Mouse (Mus musculus): ENCODE data around the gene Elf1. TPM values are rescaled to one million over a fixed set of nuclear protein-coding genes. Genes with fewer than 3 reads are reported as not detected.
"Not testable (repeated sequence)": the region's sequence is repeated elsewhere in the genome, so short reads cannot be mapped to it uniquely, and the experiment has no call there.

Elf1 gene
- polyA plus RNA-seq (2014; fragmentation: Nextera tagmentation; extraction: Ambion mirVana), result 2.5 and 4.2 TPM in 2 replicates

- H3K4me2 ChIP-seq (ENCODE audit: low read depth, low read length), result peak within 1 kb of the TSS; percentile 68
- peak; percentile 78 for ATAC-seq (ENCODE audit: low read depth)
- no peaks in the 10 kb centered on the region for H3K9me3 ChIP-seq (ENCODE audit: control insufficient read depth, low read length)
- peak within 1 kb of the TSS; percentile 93 for H3K4me3 ChIP-seq (ENCODE audit: low read depth, low read length)
- peaks cover 25% of the 10 kb centered on the region for H3K4me1 ChIP-seq (ENCODE audit: control insufficient read depth, insufficient read depth, low read length)
- peak within 1 kb of the TSS; percentile 99 for H3K27ac ChIP-seq (ENCODE audit: low read depth, low read length)
- H3K27me3 ChIP-seq (ENCODE audit: control insufficient read depth, insufficient read depth, low read length), result no peaks in the 10 kb centered on the region; the same call in 1 of the 2 replicates
- under 1% methylated on average over 77 of the region's 96 CpGs for WGBS
- H3K36me3 ChIP-seq (ENCODE audit: control insufficient read depth, insufficient read depth, low read length), result no peaks in the 10 kb centered on the region
- H3K9ac ChIP-seq (replicated peaks; ENCODE audit: low read depth, low read length), result peak within 1 kb of the TSS; percentile 94
Measured at GRCm38 (mm10) chr14:79480624-79481338, at the start of gene Elf1. Gene Elf1, plus strand, starts transcription at chr14:79481194.

GRCm38 (mm10) chr14:79434068-79434467 lies 46.9 kb upstream of the Elf1 start:
- H3K27me3 ChIP-seq (ENCODE audit: control insufficient read depth, insufficient read depth, low read length), result no peaks in the 10 kb centered on the region
- ATAC-seq (ENCODE audit: low read depth), result no peak
- H3K4me1 ChIP-seq (ENCODE audit: control insufficient read depth, insufficient read depth, low read length), result no peaks in the 10 kb centered on the region

GRCm38 (mm10) chr14:79440655-79441054 lies 40.3 kb upstream of the Elf1 start:
- H3K4me1 ChIP-seq (ENCODE audit: control insufficient read depth, insufficient read depth, low read length), result peaks cover 11% of the 10 kb centered on the region; the same call in 1 of the 2 replicates
- no peaks in the 10 kb centered on the region for H3K27me3 ChIP-seq (ENCODE audit: control insufficient read depth, insufficient read depth, low read length)
- no peaks in the 10 kb centered on the region for H3K36me3 ChIP-seq (ENCODE audit: control insufficient read depth, insufficient read depth, low read length)
- H3K9ac ChIP-seq (replicated peaks; ENCODE audit: low read depth, low read length), result no peak overlapping the region
- H3K4me3 ChIP-seq (ENCODE audit: low read depth, low read length), result no peak overlapping the region
- no peak for ATAC-seq (ENCODE audit: low read depth)
- no peak overlapping the region for H3K27ac ChIP-seq (ENCODE audit: low read depth, low read length)
- WGBS, result 89% methylated on average over 2 of the region's 2 CpGs
- H3K9me3 ChIP-seq (ENCODE audit: control insufficient read depth, low read length), result no peaks in the 10 kb centered on the region
- no peak overlapping the region for H3K4me2 ChIP-seq (ENCODE audit: low read depth, low read length)

More at GRCm38 (mm10) chr14:79434068-79434467, 46.9 kb upstream of the Elf1 start:
- H3K36me3 ChIP-seq (ENCODE audit: control insufficient read depth, insufficient read depth, low read length), result no peaks in the 10 kb centered on the region
- H3K4me2 ChIP-seq (ENCODE audit: low read depth, low read length), result no peak overlapping the region
- no peak overlapping the region for H3K9ac ChIP-seq (replicated peaks; ENCODE audit: low read depth, low read length)
- no peaks in the 10 kb centered on the region for H3K9me3 ChIP-seq (ENCODE audit: control insufficient read depth, low read length)
- WGBS, result 88% methylated on average over 1 of the region's 1 CpGs
- no peak overlapping the region for H3K4me3 ChIP-seq (ENCODE audit: low read depth, low read length)
- no peak overlapping the region for H3K27ac ChIP-seq (ENCODE audit: low read depth, low read length)

GRCm38 (mm10) chr14:79441441-79441840 lies 39.6 kb upstream of the Elf1 start:
- Histone ChIP-seq H3K9ac (replicated peaks; ENCODE audit: low read depth, low read length) (no peak overlapping the region), H3K4me2 (ENCODE audit: low read depth, low read length) (no peak overlapping the region), H3K4me3 (ENCODE audit: low read depth, low read length) (no peak overlapping the region), H3K36me3 (ENCODE audit: control insufficient read depth, insufficient read depth, low read length) (no peaks in the 10 kb centered on the region), H3K27ac (ENCODE audit: low read depth, low read length) (no peak overlapping the region), H3K4me1 (ENCODE audit: control insufficient read depth, insufficient read depth, low read length) (peaks cover 11% of the 10 kb centered on the region; the same call in 1 of the 2 replicates), H3K27me3 (ENCODE audit: control insufficient read depth, insufficient read depth, low read length) (no peaks in the 10 kb centered on the region), H3K9me3 (ENCODE audit: control insufficient read depth, low read length) (no peaks in the 10 kb centered on the region)
- ATAC-seq (ENCODE audit: low read depth), result no peak
- WGBS, result 89% methylated on average over 5 of the region's 5 CpGs

GRCm38 (mm10) chr14:79444601-79445000 lies 36.4 kb upstream of the Elf1 start:
- peak; percentile 29; the same call in 1 of the 2 replicates for ATAC-seq (ENCODE audit: low read depth)
- no peaks in the 10 kb centered on the region for H3K9me3 ChIP-seq (ENCODE audit: control insufficient read depth, low read length)
- H3K27ac ChIP-seq (ENCODE audit: low read depth, low read length), result no peak overlapping the region
- H3K4me3 ChIP-seq (ENCODE audit: low read depth, low read length), result no peak overlapping the region
- H3K27me3 ChIP-seq (ENCODE audit: control insufficient read depth, insufficient read depth, low read length), result no peaks in the 10 kb centered on the region
- peaks cover 11% of the 10 kb centered on the region; the same call in 1 of the 2 replicates for H3K4me1 ChIP-seq (ENCODE audit: control insufficient read depth, insufficient read depth, low read length)
- no peaks in the 10 kb centered on the region for H3K36me3 ChIP-seq (ENCODE audit: control insufficient read depth, insufficient read depth, low read length)
- peak overlapping the region; percentile 48 for H3K4me2 ChIP-seq (ENCODE audit: low read depth, low read length)
- H3K9ac ChIP-seq (replicated peaks; ENCODE audit: low read depth, low read length), result no peak overlapping the region
- WGBS, result 62% methylated on average over 9 of the region's 9 CpGs

GRCm38 (mm10) chr14:79445055-79445620 lies 35.9 kb upstream of the Elf1 start:
- peak; percentile 81 for ATAC-seq (ENCODE audit: low read depth)

GRCm38 (mm10) chr14:79451681-79452590 lies 29.1 kb upstream of the Elf1 start, which contains the start of gene Kbtbd6:
Gene Kbtbd6, plus strand, starts transcription at chr14:79451835.
- H3K27me3 ChIP-seq (ENCODE audit: control insufficient read depth, insufficient read depth, low read length); H3K36me3 ChIP-seq (ENCODE audit: control insufficient read depth, insufficient read depth, low read length); H3K27ac ChIP-seq (ENCODE audit: low read depth, low read length); H3K9me3 ChIP-seq (ENCODE audit: control insufficient read depth, low read length); H3K4me1 ChIP-seq (ENCODE audit: control insufficient read depth, insufficient read depth, low read length): not testable (repeated sequence)
- H3K4me3 ChIP-seq (ENCODE audit: low read depth, low read length), result peak within 1 kb of the TSS; percentile 49
- 13% methylated on average over 35 of the region's 89 CpGs for WGBS
- peak; percentile 89 for ATAC-seq (ENCODE audit: low read depth)
- H3K4me2 ChIP-seq (ENCODE audit: low read depth, low read length), result peak within 1 kb of the TSS; percentile 60
- 0 out of 2 replicates have a peak within 1 kb of the TSS, but pooled peaks have one; percentile 39 for H3K9ac ChIP-seq (replicated peaks; ENCODE audit: low read depth, low read length)

More at GRCm38 (mm10) chr14:79445055-79445620, 35.9 kb upstream of the Elf1 start:
- H3K4me1 ChIP-seq (ENCODE audit: control insufficient read depth, insufficient read depth, low read length), result peaks cover 11% of the 10 kb centered on the region; the same call in 1 of the 2 replicates
- no peaks in the 10 kb centered on the region for H3K36me3 ChIP-seq (ENCODE audit: control insufficient read depth, insufficient read depth, low read length)
- peak overlapping the region; percentile 52 for H3K27ac ChIP-seq (ENCODE audit: low read depth, low read length)
- 16% methylated on average over 16 of the region's 16 CpGs for WGBS
- no peaks in the 10 kb centered on the region for H3K27me3 ChIP-seq (ENCODE audit: control insufficient read depth, insufficient read depth, low read length)
- peak overlapping the region; percentile 15; the same call in 1 of the 2 replicates for H3K4me3 ChIP-seq (ENCODE audit: low read depth, low read length)
- no peaks in the 10 kb centered on the region for H3K9me3 ChIP-seq (ENCODE audit: control insufficient read depth, low read length)
- H3K4me2 ChIP-seq (ENCODE audit: low read depth, low read length), result peak overlapping the region; percentile 48
- H3K9ac ChIP-seq (replicated peaks; ENCODE audit: low read depth, low read length), result no peak overlapping the region

- WGBS, result 94% methylated on average over 6 of the region's 10 CpGs
- not testable (repeated sequence) for H3K4me3 ChIP-seq (ENCODE audit: low read depth, low read length); H3K9me3 ChIP-seq (ENCODE audit: control insufficient read depth, low read length)
Measured at GRCm38 (mm10) chr14:79452591-79452934, 28.4 kb upstream of the Elf1 start.

More at GRCm38 (mm10) chr14:79452591-79452934, 28.4 kb upstream of the Elf1 start:
- H3K9ac ChIP-seq (replicated peaks; ENCODE audit: low read depth, low read length); H3K4me2 ChIP-seq (ENCODE audit: low read depth, low read length); H3K4me1 ChIP-seq (ENCODE audit: control insufficient read depth, insufficient read depth, low read length); H3K27ac ChIP-seq (ENCODE audit: low read depth, low read length); H3K27me3 ChIP-seq (ENCODE audit: control insufficient read depth, insufficient read depth, low read length); H3K36me3 ChIP-seq (ENCODE audit: control insufficient read depth, insufficient read depth, low read length): not testable (repeated sequence)
- ATAC-seq (ENCODE audit: low read depth), result peak; percentile 22; the same call in 1 of the 2 replicates
